Mouse (Mus musculus) gastrocnemius, adult 18-20 months (tissue): Measurements from ENCODE around the gene Enox1. TPM values are rescaled to one million over a fixed set of nuclear protein-coding genes. Genes with fewer than 3 reads are reported as not detected.
A peak's percentile ranks its signal among the peaks of the same experiment; 100 is the strongest.

ENCODE experiments used
- DNase-seq: peaks from one replicate; pipeline ENCODE4 v3.0.0; 2021; ENCODE audit warnings: low spot score
- total RNA-seq, 2 experiments: library from RNA; stranded (reverse); gene quantifications; 2 replicates each; pipeline ENCODE4 v1.2.3; 2021

Enox1 gene
- total RNA-seq, 2 experiments from 2014 or later, result 1.0 to 1.2 TPM

- no peak for DNase-seq
Observed at GRCm38 (mm10) chr14:77451916-77452315, 295.4 kb downstream of the Enox1 start.

DNA sequence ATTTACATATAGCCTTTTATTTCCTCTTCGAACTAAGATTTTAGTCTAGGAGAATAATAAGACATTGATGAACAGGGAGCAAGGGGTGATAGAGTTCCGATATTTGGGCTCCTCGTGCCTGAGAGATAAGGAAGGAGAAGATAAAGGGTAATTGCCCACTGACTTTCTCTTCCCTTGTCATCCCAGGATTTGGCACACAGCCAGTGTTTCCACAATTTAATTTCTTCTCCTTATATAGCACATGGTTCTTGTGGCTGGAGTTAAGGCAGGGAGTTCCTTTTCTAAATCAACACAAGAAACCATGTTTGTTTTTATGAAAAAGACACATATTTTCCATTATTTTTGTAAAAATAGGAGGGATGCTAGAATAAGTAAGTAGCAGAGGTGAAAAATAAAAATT is 299.5 kb downstream of the Enox1 start:
- no peak for DNase-seq

DNA sequence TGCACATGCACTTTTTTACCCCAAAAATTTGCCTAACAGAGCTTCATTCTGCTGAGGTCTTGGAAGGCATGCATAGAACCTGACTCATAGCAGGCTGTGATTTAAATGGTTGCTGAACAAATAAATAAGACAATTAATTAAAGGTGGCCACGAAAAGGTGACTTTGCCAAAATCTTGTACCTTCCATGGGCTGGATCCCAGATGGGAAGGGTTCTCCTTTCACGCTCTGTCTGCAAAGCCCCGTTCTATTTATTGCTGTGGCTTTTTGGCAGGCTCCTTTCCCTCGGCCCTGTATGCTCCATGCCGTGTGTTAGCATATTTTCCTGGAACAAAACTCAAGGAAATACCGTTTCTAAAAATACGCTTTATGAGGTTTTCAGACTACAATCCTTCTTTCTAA is 300.3 kb downstream of the Enox1 start:
- peak; percentile 21 for DNase-seq

GRCm38 (mm10) chr14:77458217-77458616 is 301.7 kb downstream of the Enox1 start:
- DNase-seq, result no peak

DNA sequence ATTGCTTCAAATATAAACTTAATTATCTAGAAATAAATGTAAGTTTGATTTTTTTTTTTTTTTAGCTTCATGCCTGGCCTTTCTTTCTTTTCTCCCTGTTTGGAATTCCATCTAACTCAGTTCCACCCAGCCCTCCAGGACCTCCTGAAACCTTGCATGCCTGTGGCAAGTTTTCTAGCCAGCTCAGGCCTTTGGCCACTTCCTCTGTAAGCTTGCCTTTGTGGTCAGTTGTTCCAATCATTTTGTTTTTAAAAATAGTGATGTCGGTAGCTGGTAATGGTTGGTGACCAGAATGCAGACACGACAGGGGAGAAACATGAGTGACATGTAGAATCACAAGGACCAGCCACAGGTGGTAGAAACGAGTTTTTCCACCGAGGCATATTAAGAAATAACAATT is 307.4 kb downstream of the Enox1 start:
- DNase-seq, result no peak

DNA sequence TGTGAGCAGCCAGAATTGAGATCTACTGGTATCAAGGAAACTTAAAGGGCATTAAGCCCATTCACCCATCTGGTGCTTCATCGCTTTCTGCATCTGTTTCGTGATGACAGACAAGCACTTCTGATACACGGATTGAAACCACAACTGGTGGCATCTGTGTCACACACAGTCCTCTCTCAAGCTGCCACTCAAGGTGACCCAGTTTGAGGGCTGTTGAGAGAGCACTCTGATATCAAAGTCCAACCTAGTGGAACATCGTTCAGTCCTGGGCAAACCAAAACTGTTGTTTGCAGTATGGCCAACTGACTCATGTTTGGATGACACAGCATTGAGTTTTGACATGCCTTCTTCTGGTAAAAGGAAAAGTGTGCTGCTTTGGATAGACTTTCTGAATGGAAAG is 308.2 kb downstream of the Enox1 start:
- DNase-seq, result no peak

GRCm38 (mm10) chr14:77470577-77470976 is 314.0 kb downstream of the Enox1 start:
- DNase-seq, result peak; percentile 49

GRCm38 (mm10) chr14:77473501-77473900 is 316.9 kb downstream of the Enox1 start:
- peak; percentile 56 for DNase-seq

DNA sequence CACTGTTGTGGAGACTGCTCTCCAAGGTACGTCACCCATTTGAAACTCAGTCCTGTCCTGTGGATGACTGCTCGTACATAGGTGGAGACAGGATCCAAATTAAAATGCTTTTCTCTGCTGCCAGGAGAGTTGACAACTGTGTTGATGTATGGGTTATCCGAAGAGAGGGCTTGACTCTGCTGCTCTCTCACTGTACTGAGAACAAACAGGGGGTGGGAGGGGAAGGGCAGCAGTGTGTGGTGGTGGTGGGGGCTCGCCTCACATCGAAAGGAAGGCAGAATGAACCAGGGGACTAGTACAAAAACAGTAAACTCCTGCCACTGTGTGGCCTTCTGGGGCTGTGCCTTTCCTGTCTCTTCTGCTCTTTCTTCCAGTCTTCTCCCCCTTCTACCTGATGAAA is 317.5 kb downstream of the Enox1 start:
- DNase-seq, result no peak

DNA sequence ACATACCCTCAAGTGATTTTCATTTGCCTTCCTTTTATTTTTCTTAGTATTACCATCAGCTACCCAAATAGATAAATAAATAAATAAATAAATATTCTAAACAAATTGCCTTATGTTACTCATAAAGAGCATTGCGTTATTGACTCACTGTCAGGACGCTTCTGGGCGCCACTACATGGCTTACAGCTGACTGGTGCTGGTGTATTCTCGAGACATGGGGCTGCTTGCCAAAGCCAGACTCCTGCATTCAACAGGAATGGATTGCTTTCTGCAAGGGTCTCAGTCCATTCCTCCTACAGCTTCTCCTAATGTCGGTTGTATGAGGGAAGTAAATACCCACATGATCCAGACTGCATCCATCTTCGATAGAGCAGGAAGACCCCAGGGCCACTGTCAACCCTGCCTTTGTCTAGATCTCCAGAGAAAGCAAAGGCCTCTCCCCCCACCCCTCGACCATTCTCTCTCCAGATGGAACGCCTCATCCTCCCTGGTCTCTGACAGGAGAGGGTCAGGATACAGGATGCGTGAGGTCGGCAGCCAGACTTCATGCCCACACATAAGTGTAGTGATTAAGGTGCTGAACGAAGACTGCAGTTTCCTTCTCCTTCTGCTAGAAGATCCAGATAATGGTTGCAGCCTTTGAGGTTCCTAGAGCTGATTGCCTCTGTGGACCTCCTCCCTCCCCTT is 318.7 kb downstream of the Enox1 start:
- no peak for DNase-seq

DNA sequence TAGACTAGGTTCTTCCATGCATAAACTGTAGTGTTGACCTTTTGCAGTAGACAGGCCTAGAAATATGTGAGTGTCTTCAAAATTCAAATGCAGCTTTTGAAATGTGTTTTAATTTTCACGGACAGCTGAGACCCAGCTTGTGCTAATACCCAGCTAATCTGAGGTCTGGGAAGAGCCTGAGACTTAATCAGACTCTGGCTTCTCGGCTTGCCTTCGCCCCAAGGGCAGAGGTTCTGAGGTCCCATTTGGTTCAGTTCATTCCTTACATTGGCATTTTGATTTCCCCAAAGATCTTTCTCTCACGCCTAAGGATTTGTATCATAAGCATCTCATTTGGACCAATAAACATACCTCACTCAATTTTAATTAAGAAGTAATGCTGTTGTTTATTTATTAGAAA is 321.1 kb downstream of the Enox1 start:
- DNase-seq, result no peak

DNA sequence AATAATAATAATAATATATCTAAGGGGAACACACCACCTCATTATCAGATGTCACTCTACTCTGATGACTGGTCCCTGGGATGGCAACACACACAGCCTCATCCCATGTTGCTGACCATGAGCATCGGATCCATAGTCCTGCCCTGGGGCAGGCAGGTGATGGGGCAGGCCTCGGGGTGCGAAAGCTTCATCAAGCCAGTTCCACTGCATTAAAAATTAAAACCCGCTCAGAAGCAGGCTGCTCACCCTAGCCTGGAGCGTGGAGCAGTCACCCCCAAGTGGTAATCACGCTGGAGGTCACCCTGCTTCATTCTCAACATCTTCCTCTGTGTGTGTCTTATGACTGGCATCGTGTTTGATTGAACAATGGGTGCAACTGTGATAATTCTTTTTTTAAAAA is 321.6 kb downstream of the Enox1 start:
- DNase-seq, result no peak

GRCm38 (mm10) chr14:77478692-77479091 is 322.1 kb downstream of the Enox1 start:
- DNase-seq, result no peak

- DNase-seq, result no peak
Observed at GRCm38 (mm10) chr14:77483076-77483475, 326.5 kb downstream of the Enox1 start.

GRCm38 (mm10) chr14:77484951-77485447 is 328.4 kb downstream of the Enox1 start:
- peak; percentile 92 for DNase-seq

GRCm38 (mm10) chr14:77490699-77491098 is 334.1 kb downstream of the Enox1 start:
- peak; percentile 13 for DNase-seq

- DNase-seq, result no peak
Observed at GRCm38 (mm10) chr14:77491731-77492130, 335.2 kb downstream of the Enox1 start.

DNA sequence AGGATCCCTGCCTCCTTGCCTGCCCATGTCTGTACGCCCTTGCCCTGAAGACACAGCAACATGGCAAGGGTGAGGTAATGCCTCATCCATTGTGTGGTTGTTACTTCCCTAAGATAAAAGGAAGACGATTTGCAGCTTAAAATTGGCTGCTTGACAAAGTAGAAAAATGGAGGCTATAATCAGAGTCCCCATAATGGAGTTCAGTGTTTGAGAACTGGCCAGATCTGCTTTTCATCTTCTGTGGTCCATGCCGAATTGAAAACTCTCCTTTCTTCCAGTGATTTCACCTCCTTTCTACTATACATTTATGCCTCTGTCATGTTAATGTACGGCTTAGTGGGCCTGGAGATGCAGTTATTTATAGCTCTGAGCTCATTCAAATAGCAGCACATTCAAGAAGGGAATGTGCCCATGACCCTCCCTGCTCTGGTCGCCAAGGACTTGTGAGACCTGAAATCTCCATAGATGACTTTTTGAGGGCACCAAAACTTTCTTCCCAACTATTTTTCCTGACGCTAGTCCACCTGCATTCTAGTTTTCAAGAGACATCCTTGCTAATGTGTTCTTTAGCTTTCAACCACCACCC is 343.5 kb downstream of the Enox1 start:
- no peak for DNase-seq

DNA sequence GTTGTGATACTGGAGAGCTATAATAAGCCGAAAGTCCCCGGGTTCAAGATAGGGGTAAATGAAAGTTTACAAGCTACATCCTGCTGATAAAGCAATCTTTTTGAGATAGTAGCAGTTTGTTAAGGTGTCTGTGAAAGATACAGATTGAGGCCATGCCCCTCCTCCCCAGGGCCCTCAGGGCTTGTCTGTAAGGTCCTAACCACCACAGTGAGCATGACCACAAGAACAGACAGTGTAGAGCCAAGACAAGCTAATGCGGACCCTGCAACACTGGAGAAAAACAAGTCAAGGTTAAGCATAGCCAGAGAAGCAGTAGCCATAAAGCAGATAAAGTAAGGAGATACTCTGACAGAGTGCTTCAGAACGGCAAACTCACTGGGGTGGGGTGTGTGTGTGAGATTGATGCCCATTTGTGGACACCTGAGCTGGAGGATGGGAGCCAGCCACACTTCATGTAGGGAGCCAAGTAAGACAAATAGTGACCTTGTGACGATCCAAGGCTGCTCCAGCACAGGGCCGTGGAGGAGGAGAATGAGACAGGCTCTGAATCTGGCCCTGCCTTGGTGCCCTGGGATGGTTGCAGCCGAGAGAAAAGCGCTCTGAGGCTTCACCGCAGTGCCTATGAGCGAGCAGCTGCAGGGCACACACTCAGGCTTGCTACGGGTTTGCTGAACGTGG is 348.0 kb downstream of the Enox1 start:
- DNase-seq, result peak; percentile 36

DNA sequence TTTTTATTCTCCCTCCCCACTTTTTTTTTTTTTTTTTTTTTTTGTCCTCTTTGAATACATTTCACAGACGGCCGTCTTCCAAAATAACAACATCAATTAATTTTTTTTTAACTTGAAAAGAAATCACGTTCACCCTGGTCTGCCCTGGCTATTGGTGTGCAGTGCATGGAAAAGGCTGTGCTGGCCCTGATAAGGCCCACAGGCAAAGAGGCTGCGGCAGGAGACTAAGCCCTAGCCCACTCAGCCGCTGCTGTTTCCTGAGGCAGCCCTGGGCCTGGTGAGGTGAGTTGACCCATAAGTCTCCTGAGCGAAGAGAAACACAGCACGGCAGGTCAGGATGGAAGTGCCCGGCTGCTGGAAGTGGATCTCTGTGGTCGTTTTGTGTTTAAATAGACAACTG is 349.8 kb downstream of the Enox1 start:
- DNase-seq, result no peak

DNA sequence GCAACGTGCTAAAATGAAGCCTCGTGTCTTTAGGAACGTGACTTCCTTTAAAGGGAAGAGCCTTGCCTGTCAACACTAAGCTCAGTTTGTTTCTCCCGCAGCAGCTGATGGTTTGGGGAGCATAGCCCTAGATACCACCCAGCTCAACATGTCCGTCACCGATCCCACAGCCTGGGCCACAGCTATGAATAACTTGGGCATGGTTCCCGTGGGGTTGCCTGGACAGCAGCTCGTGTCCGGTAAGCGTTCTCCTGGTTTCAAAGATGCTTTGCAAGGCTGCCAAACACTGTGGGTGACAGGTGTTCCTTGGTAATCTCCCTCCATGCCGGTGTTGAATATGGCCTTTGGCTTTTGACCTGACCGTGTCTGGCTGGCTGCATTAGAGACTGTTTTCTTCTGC is 351.5 kb downstream of the Enox1 start:
- peak; percentile 85 for DNase-seq

GRCm38 (mm10) chr14:77509042-77509441 is 352.5 kb downstream of the Enox1 start:
- no peak for DNase-seq

- DNase-seq, result no peak
Observed at GRCm38 (mm10) chr14:77509924-77510323, 353.4 kb downstream of the Enox1 start.
